Mouse (Mus musculus) midbrain, embryonic 14.5 days (tissue): ENCODE results near the gene Crtam. TPM values are rescaled to one million over a fixed set of nuclear protein-coding genes. Genes with fewer than 3 reads are reported as not detected.

Experiments used
- ATAC-seq: fragments of 200-750 bp; cut with Nextera tagmentation; 2 replicates; pipeline ENCODE4 v1.8.0; 2017; ENCODE audit warnings: moderate number of reproducible peaks, moderate library complexity; ENCODE audit not compliant: low FRiP score, low TSS enrichment
- DNase-seq: peaks from one replicate; pipeline ENCODE4 v3.0.0-alpha.2; 2015
- H3K27ac ChIP-seq: fragments of 300-500 bp; sonication (generic); replicated peaks from 2 replicates; pipeline ENCODE4 v1.5.1; 2014; ENCODE audit warnings: mild to moderate bottlenecking, low read depth, low read length, moderate library complexity
- H3K27me3 ChIP-seq: fragments of 300-500 bp; sonication (generic); 2 replicates; pipeline ENCODE4 v1.6.1; 2014; ENCODE audit warnings: low read length, control low read depth, mixed read lengths; ENCODE audit not compliant: control insufficient read depth, insufficient read depth
- H3K36me3 ChIP-seq: fragments of 300-500 bp; sonication (generic); 2 replicates; pipeline ENCODE4 v1.6.1; 2014; ENCODE audit warnings: low read length, control low read depth; ENCODE audit not compliant: control insufficient read depth, insufficient read depth
- H3K4me1 ChIP-seq: fragments of 300-500 bp; sonication (generic); 2 replicates; pipeline ENCODE4 v1.6.1; 2014; ENCODE audit warnings: mild to moderate bottlenecking, antibody characterized with exemption, low read length, control low read depth; ENCODE audit not compliant: control insufficient read depth, insufficient read depth
- H3K4me2 ChIP-seq: fragments of 300-500 bp; sonication (generic); 2 replicates; pipeline ENCODE4 v1.6.1; 2014; ENCODE audit warnings: mild to moderate bottlenecking, low read length, moderate library complexity
- H3K4me3 ChIP-seq: fragments of 300-500 bp; sonication (generic); replicated peaks from 2 replicates; pipeline ENCODE4 v1.5.1; 2014; ENCODE audit warnings: low read depth, low read length
- H3K9ac ChIP-seq: fragments of 300-500 bp; sonication (generic); replicated peaks from 2 replicates; pipeline ENCODE4 v1.6.1; 2014; ENCODE audit warnings: mild to moderate bottlenecking, low read length, moderate library complexity
- H3K9me3 ChIP-seq: fragments of 300-500 bp; sonication (generic); 2 replicates; pipeline ENCODE4 v1.6.1; 2016; ENCODE audit warnings: low read length, control low read depth, mixed read lengths; ENCODE audit not compliant: control insufficient read depth
- WGBS: fragments of 180-500 bp; shearing (Covaris S2); extraction: QIAGEN DNeasy Blood & Tissue Kit; methylation state at CpG from one replicate; pipeline ENCODE4 v1.1.7; 2014; 5-methylcytosine and 5-hydroxymethylcytosine counted together
- polyA plus RNA-seq: library from polyadenylated mRNA; unstranded; fragments of >200 nt; fragmentation: Nextera tagmentation; extraction: Ambion mirVana; gene quantifications from 2 replicates; pipeline ENCODE4 v1.2.1, GENCODE M21; 2014

The Crtam gene
- polyA plus RNA-seq, result 0.18 and 0.26 TPM in 2 replicates

DNA sequence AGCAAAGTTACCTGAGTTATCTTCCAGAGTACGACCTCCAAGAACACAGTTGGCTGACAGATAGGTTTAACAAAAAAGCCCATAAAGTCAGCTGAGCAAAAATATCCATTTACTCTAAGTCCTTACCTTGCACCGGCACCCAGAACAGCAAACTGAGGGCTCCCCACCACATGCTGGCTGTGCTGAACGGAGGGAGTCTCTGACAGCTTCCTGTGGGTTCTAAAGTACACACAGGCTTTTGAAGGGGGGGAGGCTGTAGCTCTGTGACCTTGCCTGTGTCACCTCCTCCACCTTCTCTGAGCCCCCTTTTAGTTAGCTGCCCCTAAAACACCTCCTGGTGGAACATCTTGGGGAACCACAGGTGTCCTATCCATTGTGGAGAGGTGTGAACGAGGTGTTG is at the start of gene Crtam:
TSS of gene Crtam (minus strand) at position 214 of the 400 bp plus-strand sequence.
- ATAC-seq (no peak), DNase-seq (no peak)
- H3K9ac ChIP-seq, result no peak within 1 kb of the TSS
- no peak within 1 kb of the TSS for H3K4me2 ChIP-seq
- H3K4me1 ChIP-seq, result no peaks in the 10 kb centered on the region; the same call in 1 of the 2 replicates
- H3K4me3 ChIP-seq, result no peak within 1 kb of the TSS
- H3K36me3 ChIP-seq, result no peaks in the 10 kb centered on the region
- WGBS, result 78% methylated on average over 4 of the region's 4 CpGs
- no peaks in the 10 kb centered on the region for H3K9me3 ChIP-seq
- H3K27ac ChIP-seq, result no peak within 1 kb of the TSS
- H3K27me3 ChIP-seq, result no peaks in the 10 kb centered on the region

DNA sequence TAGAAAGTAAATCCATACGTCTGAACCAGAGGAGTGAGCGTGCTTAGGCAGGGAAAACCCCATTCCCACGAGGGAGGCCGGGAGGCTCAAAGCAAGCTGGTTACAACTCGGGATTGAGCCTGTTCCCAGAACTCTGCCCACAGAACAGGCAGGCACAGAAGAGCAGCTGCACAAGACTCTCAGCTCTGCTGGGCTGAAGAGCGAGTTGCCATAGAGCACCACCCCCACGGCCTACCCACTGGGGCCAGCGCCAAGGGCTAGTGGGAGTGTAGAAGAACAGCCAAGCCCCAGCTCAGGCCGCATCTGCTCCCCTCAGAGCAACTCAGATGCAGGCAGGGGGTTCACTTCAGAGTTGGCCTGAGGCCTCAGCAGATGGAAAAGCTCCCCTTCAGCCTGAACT is 49.7 kb upstream of the Crtam start:
- WGBS, result 84% methylated on average over 9 of the region's 9 CpGs
- Histone ChIP-seq H3K4me3 (no peak overlapping the region), H3K4me2 (no peak overlapping the region), H3K27me3 (no peaks in the 10 kb centered on the region), H3K9ac (no peak overlapping the region), H3K27ac (no peak overlapping the region), H3K36me3 (no peaks in the 10 kb centered on the region), H3K4me1 (peaks cover 9% of the 10 kb centered on the region), H3K9me3 (no peaks in the 10 kb centered on the region)
- no peak for DNase-seq
- no peak for ATAC-seq

DNA sequence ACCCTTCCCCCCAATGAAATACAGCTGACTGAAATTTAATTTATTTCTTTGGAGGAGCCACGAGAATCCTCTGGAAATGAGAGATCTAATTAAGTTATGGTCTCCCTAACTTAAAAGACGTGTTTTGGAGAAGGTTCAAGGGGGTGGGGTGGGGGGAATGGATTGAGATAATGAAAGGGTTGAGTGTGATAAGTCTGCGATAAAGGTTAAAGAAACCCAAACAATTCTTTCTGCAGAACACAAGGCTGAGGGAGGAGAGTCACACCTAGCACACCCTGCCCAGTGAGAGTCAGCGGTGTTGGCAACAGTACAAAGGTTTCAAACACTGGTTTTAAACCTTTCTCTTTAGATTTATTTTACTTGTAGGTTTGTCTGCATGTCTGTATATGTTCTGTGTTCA is 49.0 kb upstream of the Crtam start:
- Histone ChIP-seq H3K4me2 (no peak overlapping the region), H3K9me3 (no peaks in the 10 kb centered on the region), H3K27ac (no peak overlapping the region), H3K36me3 (no peaks in the 10 kb centered on the region), H3K4me3 (no peak overlapping the region), H3K9ac (no peak overlapping the region), H3K4me1 (peaks cover 9% of the 10 kb centered on the region), H3K27me3 (no peaks in the 10 kb centered on the region)
- no peak for ATAC-seq
- 60% methylated on average over 4 of the region's 4 CpGs for WGBS
- no peak for DNase-seq

DNA sequence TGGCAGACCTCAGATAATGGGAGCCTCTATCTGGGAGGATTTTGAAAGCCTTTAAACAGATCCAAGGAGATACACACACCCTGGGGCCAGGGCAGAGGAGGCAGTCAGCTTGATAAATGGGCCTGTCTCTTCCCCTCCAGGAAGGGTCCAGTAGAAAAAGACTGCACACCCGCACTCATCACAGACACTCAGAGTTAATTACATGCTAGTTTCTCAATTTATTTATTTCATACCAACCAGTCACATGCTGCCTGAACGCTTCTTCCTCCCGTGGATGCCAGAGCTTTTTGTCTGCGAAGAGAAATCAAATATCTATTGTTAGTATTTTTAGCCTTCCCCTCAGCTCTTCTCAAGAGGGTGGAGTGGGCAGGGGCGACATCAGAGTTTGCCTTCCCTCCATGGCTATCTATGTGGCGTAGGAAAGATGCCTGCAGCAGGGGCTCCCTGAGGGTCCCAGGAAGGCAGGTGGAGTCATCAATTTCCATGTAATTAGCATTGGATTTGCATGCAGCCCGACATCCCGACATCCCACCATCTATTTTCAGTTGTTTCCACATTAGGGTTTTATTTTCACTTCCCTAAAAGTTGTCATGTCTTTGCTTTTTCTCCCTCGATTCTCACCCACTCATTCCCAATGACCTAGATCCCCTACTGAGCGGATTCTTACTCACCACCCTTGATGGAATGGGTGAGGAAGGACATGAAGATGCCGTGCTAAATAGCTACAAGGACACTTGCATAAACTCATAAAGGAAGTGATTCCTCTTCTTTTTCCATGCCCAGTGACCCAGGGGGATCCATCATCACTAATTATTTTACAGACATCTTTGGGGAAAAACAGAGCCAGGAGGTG is 46.9 kb upstream of the Crtam start:
- DNase-seq (peak; percentile 52), ATAC-seq (no peak)
- 56% methylated on average over 11 of the region's 11 CpGs for whole genome bisulfite sequencing
- Histone ChIP-seq H3K4me3 (no peak overlapping the region), H3K4me2 (0 out of 2 replicates have a peak overlapping the region, but pooled peaks have one; percentile 7), H3K9me3 (no peaks in the 10 kb centered on the region), H3K9ac (no peak overlapping the region; the same call in 1 of the 2 replicates), H3K27me3 (no peaks in the 10 kb centered on the region), H3K4me1 (peaks cover 9% of the 10 kb centered on the region), H3K36me3 (no peaks in the 10 kb centered on the region), H3K27ac (peak overlapping the region; percentile 73)

DNA sequence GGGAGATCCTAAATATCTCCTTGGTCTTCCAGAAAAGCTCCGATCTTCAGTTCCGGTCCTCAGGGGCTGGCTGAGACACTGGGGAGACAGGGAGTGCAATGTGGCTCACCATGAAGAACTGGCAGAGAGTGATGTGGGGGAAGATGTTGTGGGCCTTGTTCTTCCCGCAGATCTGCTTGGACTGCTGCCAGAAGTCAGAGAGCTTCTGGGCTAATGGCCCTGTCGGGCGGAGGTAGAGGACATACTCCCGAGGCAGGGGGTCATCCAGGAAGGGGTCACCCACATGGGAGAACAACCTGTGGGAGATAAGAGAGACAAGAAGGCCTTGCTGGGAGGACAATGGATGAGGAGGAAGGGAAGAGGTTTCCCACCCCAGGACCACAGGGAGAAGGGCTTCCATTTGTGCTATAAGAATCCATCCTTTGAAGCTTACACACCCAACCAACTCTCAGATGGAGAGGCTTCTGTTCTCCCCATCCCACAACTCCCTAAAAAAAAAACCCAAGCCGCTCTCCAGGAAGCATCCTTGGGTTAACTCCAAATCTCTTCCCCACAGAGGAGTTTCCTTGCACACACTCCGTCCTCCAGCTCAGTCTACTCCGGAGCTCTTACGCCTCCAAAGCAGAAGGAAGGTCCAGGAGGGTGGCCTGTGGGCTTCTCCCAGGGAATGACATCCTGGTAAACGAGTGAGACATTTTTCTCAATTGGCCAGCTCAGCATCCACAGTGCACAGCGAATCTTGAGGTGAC is 46.1 kb upstream of the Crtam start:
- Histone ChIP-seq H3K4me1 (peaks cover 9% of the 10 kb centered on the region), H3K27me3 (no peaks in the 10 kb centered on the region), H3K9ac (no peak overlapping the region; the same call in 1 of the 2 replicates), H3K27ac (peak overlapping the region; percentile 73), H3K36me3 (no peaks in the 10 kb centered on the region), H3K9me3 (no peaks in the 10 kb centered on the region), H3K4me2 (no peak overlapping the region), H3K4me3 (no peak overlapping the region)
- 71% methylated on average over 12 of the region's 12 CpGs for WGBS
- ATAC-seq (no peak), DNase-seq (no peak)

DNA sequence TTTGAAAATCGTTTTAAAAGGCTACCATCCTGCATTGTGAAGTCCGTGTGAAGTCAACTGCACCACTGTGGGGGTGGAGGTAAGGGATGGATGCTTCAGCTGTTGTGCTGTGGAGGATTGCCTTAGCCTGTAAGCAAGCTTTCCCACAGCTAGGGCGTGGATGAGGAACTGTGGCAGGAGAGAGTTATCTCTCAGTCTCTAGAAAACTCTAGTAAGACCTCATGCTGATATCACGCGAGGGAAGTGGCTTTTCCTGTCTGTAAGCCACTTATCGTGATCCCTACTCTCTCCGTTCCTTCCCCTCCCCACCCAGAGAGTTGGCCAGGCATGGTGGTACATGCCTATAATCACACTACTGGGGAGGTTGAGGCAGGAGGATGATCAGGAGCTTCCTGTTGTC is 44.9 kb upstream of the Crtam start:
- DNase-seq (no peak), ATAC-seq (no peak)
- Histone ChIP-seq H3K9me3 (no peaks in the 10 kb centered on the region), H3K4me3 (no peak overlapping the region), H3K9ac (no peak overlapping the region), H3K36me3 (no peaks in the 10 kb centered on the region), H3K4me2 (no peak overlapping the region), H3K4me1 (peaks cover 9% of the 10 kb centered on the region), H3K27ac (no peak overlapping the region), H3K27me3 (no peaks in the 10 kb centered on the region)
- 92% methylated on average over 7 of the region's 7 CpGs for WGBS

DNA sequence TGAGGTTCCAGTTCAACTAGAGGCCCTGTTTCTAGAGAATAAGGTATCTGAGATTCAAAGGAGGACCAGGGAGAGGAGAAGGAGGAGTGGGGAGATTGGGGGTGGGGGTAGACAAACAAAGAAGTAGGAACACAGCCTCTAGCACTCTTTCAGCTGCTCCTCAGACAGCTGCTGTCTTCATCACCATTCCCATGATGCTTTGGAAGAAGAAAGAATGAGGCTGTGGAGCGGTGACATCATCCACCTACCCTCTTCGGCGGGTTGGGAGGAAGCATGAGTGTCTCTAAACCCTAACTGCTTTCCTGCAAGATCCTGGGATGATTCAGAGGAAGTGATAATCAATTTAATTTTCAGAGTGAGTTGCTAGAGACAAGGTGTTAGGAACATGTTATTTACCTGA is 44.4 kb upstream of the Crtam start:
- Histone ChIP-seq H3K9me3 (no peaks in the 10 kb centered on the region), H3K27ac (no peak overlapping the region), H3K4me1 (peaks cover 9% of the 10 kb centered on the region), H3K4me2 (no peak overlapping the region), H3K9ac (no peak overlapping the region), H3K4me3 (no peak overlapping the region), H3K36me3 (no peaks in the 10 kb centered on the region), H3K27me3 (no peaks in the 10 kb centered on the region)
- ATAC-seq (no peak), DNase-seq (no peak)
- WGBS, result 84% methylated on average over 3 of the region's 3 CpGs

DNA sequence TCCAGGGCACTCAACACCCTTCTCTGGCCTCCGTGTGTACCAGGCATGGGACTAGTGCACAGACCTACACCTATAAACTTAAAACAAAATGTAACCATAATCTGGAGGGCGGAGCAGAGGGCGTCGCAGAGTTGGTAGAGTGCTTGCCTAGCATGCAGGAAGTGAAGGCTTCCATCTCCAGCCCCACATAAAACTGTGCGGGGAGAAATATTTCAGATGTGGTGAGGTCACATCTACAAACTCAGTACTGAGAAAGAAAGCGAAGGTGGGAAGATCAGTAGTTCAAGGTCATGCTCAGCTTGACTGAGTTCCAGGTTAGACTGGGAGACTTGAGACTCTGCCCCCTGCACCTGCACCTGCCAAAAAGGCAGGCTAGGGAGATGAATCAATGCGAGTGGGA is 43.8 kb upstream of the Crtam start:
- H3K36me3 ChIP-seq, result no peaks in the 10 kb centered on the region
- ATAC-seq (no peak), DNase-seq (no peak)
- no peaks in the 10 kb centered on the region for H3K9me3 ChIP-seq
- H3K4me3 ChIP-seq, result no peak overlapping the region
- 95% methylated on average over 7 of the region's 7 CpGs for whole genome bisulfite sequencing
- no peaks in the 10 kb centered on the region for H3K27me3 ChIP-seq
- H3K27ac ChIP-seq, result no peak overlapping the region
- no peak overlapping the region for H3K9ac ChIP-seq
- H3K4me2 ChIP-seq, result no peak overlapping the region
- H3K4me1 ChIP-seq, result peaks cover 9% of the 10 kb centered on the region
